Mouse (Mus musculus): ENCODE measurements around the gene Asic1. TPM values are rescaled to one million over a fixed set of nuclear protein-coding genes. Genes with fewer than 3 reads are reported as not detected.
A peak's percentile ranks its signal among the peaks of the same experiment; 100 is the strongest.

Gene Asic1
- total RNA-seq, 4 experiments from 2014 or later: 1.4 to 2.5 (median 1.8) TPM

DNA sequence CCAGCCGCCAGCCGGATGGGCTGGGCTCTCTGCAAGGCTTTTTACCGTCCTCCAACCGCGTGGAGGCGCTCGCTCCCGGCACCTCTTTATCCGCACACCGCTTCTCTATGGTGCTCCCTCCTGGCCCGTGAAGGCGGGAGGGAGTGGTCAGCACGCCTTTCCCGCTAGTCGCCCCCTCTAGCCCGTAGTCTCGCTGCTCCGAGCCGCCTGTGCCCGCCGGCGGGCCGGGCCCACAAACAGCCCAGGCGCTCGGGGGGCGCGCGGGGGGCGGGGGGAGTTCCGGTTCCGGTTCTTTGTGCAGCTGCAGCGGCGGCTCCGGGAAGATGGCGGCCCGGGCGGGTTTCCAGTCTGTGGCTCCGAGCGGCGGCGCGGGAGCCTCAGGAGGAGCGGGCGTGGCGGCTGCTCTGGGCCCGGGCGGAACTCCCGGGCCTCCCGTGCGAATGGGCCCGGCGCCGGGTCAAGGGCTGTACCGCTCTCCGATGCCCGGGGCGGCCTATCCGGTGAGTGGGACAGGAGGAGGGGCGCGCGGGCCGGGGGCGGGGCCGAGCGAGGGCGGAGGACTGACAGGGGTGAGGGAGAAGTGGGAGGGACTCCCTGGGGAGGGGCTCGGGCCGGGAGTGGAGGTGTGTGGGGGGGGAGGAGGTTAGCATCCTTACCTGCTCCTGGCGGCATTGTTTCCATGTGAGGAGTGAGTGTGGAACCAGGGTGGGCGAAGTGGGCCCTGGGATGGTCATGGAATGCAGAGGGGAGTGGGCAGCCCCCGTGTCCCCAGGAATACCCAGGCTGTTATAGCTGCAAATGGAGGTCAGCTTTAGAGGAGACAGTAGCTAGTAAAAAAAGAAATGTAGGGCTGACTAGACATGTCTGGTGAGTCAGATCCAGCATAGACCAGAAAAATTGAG lies 32.1 kb downstream of the Asic1 start, which contains the start of gene Smarcd1:
Gene Smarcd1 (plus strand): TSS at position 131 of the 902 bp plus-strand sequence.
- DNase-seq: peak; percentile 86

GRCm38 (mm10) chr15:99703104-99703503 lies 32.9 kb downstream of the Asic1 start:
- DNase-seq: no peak

DNA sequence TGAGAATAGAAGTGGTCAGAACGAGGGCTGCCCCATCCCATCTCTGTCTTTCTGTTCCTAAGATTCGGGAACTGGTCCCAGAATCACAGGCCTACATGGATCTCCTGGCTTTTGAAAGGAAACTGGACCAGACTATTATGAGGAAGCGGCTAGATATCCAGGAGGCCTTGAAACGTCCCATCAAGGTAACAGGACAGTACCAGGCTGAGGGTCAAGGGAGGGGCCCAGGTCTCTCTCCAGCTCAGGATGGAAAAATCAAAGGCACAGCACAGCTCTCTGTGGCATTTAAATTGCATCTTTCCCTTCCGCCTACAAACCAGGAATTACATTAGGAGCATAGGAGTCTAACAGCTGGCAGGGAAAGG lies 33.5 kb downstream of the Asic1 start:
- peak; percentile 60 for DNase-seq

DNA sequence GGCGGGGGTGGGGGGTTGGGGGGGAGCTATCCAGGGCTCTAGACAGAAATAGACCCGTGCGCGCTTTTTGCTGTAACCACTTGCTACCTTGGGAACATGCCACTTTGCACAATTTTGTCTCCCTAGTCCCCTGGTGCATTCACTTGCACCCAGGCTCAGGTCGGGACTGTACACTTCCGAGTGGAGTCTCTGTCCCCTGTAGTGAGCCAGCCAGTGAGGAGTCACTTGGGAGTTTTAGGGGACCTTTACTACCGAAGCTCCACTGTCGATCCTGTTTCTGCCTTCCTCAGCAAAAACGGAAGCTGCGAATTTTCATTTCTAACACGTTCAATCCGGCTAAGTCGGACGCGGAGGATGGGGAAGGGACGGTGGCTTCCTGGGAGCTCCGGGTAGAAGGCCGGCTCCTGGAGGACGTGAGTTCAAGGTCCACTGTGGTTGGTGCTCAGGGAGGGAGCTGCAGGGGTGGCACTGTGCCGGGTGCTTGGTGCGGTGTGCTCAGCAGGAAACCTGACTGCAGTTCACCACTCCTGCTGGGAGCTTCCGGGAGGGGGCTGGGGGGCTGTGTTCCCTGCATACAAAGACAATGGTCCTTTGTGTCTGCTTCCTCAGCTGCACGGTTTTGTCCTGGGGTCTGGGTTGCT lies 34.0 kb downstream of the Asic1 start:
- peak; percentile 70 for DNase-seq

- no peak for DNase-seq
Measured at GRCm38 (mm10) chr15:99704881-99705280, 34.7 kb downstream of the Asic1 start.

DNA sequence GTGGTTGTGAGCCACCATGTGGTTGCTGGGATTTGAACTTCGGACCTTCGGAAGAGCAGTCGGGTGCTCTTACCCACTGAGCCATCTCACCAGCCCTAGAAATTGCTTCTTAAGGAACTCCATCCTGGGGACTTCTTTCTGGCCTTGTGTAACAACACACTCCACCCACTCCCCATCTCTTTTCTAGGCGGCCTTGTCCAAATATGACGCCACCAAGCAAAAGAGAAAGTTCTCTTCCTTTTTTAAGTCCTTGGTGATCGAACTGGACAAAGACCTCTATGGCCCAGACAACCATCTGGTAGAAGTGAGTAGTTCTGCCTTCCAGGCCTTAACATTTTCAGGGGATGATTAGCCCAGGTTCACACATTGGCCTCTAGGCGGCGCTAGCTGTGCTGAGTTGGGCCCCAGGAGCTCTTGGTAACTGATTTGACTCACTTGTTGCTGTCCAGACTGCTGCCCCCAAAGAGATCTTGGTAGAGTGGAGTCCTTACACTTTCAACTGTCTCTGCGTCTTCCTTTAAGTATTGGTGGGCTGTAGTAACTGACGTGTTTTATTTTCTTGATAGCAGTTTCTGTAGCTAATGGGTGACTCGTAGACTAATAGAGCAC lies 35.4 kb downstream of the Asic1 start, which contains the start of gene Gm17349:
Gene Gm17349 (minus strand): TSS at position 51 of the 609 bp plus-strand sequence.
- DNase-seq: peak; percentile 62

DNA sequence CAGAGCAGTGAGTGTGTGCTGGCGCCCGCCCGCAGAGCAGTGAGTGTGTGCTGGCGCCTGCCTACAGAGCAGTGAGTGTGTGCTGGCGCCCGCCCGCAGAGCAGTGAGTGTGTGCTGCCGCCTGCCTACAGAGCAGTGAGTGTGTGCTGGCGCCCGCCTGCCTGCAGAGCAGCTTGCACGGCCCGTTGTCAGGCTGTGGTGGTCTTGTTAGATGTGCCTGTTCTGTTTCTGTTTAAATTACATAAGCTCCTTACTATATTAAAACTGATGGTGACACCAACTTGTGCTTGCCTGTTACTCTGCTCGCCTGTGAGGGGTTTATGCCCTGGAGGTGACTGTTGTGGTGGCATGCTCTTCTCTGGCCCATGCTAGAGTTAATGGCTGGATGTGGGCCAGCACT lies 38.0 kb downstream of the Asic1 start:
- no peak for DNase-seq

DNA sequence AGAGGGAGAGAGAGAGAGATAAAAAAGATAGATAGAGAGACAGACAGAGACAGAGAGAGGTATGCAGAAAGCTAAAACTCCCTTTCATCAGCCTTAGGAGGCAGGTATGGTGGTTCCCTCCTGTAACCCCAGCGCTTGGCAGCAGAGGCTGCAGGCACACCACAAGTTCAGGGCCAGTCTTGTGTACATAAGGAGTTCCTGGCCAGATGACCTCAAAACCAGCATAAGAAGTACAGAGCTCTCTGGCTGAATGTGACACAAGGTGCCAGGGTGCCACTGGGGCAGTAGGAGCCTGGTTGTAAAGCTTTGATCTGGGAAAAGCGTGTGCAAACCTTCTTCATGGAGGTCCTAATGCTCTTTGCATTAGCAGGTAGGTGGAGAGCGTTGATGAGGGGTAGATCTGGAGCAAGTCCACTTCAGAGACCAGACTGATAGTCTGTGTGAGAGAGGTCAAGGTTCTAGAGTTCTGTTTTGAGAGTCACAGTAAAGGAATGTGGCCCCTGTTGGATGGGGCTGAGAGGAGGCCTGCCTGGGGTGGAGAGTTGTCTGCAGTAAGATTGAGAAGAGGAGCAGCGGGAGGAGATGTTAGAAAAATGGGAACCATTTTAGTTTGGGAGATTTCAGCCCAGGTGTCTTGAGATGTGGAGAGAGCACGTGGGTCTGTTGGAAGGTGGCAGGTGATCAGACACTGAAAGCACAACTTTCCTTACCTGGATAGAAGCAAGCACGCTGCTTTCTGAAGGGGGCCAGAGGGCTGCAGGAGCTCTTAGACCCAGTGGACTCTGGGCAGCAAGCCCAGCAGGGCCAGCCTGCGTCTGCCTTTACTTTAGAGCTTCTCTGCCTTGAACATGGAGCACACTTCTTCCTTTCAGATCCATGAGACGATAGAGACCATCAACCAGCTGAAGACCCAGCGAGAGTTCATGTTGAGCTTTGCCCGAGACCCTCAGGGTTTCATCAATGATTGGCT lies 40.3 kb downstream of the Asic1 start:
- DNase-seq: peak; percentile 50

- DNase-seq: no peak
Measured at GRCm38 (mm10) chr15:99711491-99711890, 41.3 kb downstream of the Asic1 start.

GRCm38 (mm10) chr15:99712666-99713559 lies 42.7 kb downstream of the Asic1 start:
- no peak for DNase-seq

GRCm38 (mm10) chr15:99713569-99713968 lies 43.4 kb downstream of the Asic1 start:
- DNase-seq: no peak

- peak; percentile 83 for DNase-seq
Measured at GRCm38 (mm10) chr15:99714206-99714605, 44.0 kb downstream of the Asic1 start.

GRCm38 (mm10) chr15:99714858-99715257 lies 44.7 kb downstream of the Asic1 start:
- DNase-seq: peak; percentile 74

DNA sequence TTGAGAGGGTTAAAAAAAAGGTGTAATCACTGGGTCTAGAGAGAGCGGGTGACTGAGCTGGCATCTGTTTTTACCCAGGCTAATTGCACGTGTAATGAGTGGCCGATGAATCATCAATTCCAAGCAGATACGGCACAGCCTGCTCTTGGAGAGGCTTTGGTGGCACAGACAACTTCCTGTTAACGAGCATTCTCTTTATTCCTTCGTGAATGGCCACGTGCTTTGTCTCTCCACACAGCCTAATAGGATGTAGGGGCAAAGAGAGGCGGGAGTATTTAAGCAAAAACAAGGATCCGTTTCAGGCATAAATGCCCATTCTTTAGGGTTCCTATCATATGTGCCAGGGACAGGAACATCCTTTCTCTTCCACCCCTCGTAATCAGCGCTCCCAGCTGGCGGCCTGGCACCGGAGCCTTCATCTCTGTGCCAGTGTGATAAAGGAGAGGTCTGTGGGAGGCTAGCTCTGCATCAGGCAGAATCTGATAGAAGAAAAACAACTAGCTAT lies 45.2 kb downstream of the Asic1 start:
- DNase-seq: no peak

- no peak for DNase-seq
Measured at GRCm38 (mm10) chr15:99715982-99716746, 46.0 kb downstream of the Asic1 start.

DNA sequence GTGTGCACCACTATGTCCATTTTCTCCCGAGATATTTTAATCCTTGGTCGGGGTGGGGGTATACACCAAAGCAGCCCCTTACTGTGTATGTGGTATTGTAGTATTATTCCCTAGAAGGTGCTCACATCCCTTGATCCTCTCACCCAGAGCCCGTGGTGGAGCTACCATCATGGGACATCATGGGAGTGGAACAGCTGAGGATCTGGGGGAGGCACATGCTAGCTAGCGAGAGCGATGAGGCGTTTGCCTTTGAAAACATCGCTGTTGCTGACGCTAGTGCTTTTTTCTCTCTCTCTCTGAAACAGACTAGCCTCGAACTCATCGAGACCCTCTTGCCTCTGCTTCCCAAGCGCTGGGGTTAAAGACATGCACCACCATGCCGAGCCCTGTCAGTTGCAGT lies 46.6 kb downstream of the Asic1 start:
- DNase-seq: no peak

DNA sequence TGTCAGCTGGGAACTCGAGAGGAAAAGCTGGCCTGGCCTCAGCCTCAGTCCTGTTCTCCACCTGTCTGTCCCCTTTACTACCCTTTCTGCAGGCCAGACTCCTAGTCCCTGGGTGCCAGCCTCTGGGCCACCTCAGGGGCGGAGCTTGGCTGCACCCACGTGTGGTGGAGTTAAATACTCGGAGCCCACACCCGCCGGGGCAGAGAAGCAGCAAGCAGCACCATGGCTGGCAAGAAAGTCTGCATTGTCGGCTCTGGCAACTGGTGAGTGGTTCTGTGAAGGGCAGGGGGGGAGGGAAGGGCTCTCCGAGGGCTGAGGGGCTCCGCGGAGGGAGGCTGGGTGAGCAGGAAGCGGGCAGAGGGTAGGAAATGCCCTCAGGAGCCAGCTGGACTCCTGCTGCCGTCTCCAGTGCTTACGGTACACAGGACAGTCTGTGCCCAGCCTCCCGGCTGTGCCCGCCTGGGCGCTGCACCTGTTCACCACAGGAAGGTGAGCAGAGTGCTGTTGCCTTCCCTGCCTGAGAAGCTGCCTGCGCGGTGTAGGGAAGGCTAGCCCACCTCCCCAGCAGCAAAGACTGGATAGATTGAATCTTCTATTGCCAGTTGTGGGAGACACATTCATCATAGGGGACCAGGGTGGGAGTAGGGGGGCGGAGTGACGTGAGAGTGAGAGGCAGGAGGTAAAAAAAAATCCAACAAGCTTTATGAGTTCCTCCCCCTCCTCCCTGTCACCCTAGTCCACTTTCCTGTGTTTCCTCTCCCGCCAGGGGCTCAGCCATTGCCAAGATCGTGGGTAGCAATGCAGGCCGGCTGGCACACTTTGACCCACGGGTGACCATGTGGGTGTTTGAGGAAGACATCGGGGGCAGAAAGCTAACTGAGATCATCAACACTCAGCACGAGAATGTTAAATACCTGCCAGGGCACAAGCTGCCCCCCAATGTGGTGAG lies 47.5 kb downstream of the Asic1 start, which contains the start of gene Gpd1:
Gene Gpd1 (plus strand): TSS at position 130 of the 949 bp plus-strand sequence.
- DNase-seq: peak; percentile 69

DNA sequence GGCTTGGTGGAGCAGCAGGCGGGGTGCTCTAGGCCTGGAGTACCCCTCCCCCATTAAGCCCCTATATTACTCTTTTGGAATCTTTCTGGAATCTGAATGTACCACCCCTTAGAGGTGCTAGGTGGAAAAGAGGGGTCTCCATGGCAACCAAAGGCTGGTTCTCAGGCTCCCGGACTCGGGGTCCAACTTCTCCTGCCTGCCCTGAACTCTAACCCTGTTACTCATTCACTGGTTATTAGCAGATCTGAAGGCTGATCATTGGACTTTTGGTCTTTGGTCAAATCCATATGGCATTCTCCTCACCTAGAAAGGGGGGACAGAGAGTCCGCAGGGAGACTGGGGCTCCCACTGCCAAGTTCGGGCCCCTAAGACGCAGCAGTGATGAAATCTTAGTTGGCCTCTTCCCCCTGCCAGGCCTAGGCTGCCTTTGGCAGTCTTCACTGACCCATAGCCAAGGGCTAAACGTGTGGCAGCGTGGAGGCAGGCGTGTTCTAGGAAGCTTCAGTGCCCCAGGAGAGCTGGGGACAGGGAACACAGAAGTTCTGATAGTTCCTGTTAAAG lies 48.4 kb downstream of the Asic1 start:
- DNase-seq: no peak

Measured in adrenal gland, adult 8-10 months (tissue).